Mouse (Mus musculus): ENCODE results near the gene Pigo.

- TF ChIP-seq CTCF (IDR thresholded peaks at IDR 0.05; ENCODE audit: control insufficient read depth, insufficient read depth, insufficient replicate concordance, low read depth, low read length) (no peak), POLR2A (IDR thresholded peaks at IDR 0.05; ENCODE audit: control insufficient read depth, low read depth, low read length) (no peak)
Measured at GRCm38 (mm10) chr4:43019176-43019575, 6.4 kb downstream of the Pigo start.

All from testis, adult 2 months (tissue).